Mouse (Mus musculus) ES-E14 (cell line): Measurements from ENCODE around the gene Ankrd40.

Source experiments
- MAFK ChIP-seq: IDR thresholded peaks from 2 replicates; pipeline ENCODE4 v1.6.1; 2014; ENCODE audit warnings: mild to moderate bottlenecking, low read depth, low read length, inconsistent platforms; ENCODE audit not compliant: insufficient read depth
- ZC3H11A ChIP-seq: IDR thresholded peaks from 2 replicates; pipeline ENCODE4 v1.6.1; 2012; ENCODE audit warnings: low read depth, mild to moderate bottlenecking, inconsistent platforms, low read length, borderline replicate concordance

DNA sequence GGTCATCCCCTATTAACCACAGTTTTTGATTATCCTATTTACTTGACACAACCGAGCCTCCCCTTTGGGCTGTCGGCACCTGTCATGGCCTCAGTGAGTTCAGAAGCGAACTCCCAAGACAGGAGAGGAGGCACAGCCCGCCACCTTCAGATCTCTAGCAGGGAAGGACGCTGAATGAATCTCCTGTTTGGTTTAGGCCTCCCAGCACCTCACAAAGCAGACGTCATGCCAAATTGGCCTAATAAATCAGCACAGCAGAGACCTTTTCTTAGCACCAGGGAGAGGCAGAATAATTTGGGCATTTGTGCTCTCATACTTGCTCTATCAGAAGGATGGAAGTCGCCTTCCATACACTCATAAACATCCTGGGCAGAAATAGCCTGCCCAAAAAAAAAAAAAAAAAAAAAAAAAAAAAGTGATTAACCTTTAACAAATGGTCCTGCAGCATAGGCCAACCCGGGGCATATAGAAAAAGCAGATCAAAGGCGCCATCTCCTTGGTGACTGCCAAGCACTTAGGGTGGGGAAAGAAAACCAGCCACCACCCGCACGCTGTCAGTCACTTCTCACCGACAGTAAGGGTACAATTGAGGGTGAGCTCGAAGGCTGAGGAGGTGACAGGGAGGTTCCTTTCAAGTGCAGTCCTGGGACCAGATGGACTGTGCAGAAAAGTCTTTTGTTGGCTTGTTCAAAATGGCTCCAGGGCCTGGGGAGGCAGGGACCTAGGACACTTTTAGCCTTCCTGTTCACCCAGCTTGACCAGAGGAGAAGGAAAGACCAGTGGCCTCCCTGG, 14.5 kb downstream of the Ankrd40 start:
- TF ChIP-seq ZC3H11A = no peak
- TF ChIP-seq MAFK = no peak
